Mouse (Mus musculus) MEL (cell line): ENCODE measurements around the gene Gatad2b. TPM values are rescaled to one million over a fixed set of nuclear protein-coding genes. Genes with fewer than 3 reads are reported as not detected.

Experiments used
- DNase-seq: peaks from one replicate; pipeline ENCODE4 v3.0.0; 2011; ENCODE audit warnings: low read depth, low spot score
- H3K27ac ChIP-seq: 2 replicates; pipeline ENCODE4 v1.5.1; 2012; ENCODE audit warnings: low read depth, mild to moderate bottlenecking, control low read depth, low read length, moderate library complexity; ENCODE audit not compliant: control insufficient read depth
- H3K27me3 ChIP-seq, 2 experiments: fragments of 150-350 bp in 1 of 2; sonication (generic) in 1 of 2; 2 replicates each; pipeline ENCODE4 v1.6.1; 2012; ENCODE audit warnings: low read length in 2 of 2, mild to moderate bottlenecking in 2 of 2, improper control_type of control experiment in 1 of 2, moderate library complexity in 1 of 2; ENCODE audit not compliant: insufficient read depth in 2 of 2, control insufficient read depth in 1 of 2
- H3K36me3 ChIP-seq, 2 experiments: 2 replicates each; pipeline ENCODE4 v1.6.1; 2012 to 2014; ENCODE audit warnings: low read length in 2 of 2, improper control_type of control experiment in 1 of 2, inconsistent platforms in 1 of 2, mild to moderate bottlenecking in 1 of 2; ENCODE audit not compliant: insufficient read depth in 2 of 2, control insufficient read depth in 1 of 2
- H3K4me1 ChIP-seq, 2 experiments: fragments of 150-350 bp in 1 of 2; sonication (generic) in 1 of 2; 2 replicates each; pipeline ENCODE4 v1.6.1; 2012; ENCODE audit warnings: low read length in 2 of 2, improper control_type of control experiment in 1 of 2, mild to moderate bottlenecking in 1 of 2; ENCODE audit not compliant: insufficient read depth in 2 of 2, control insufficient read depth in 1 of 2
- H3K4me3 ChIP-seq, 2 experiments: fragments of 150-350 bp in 1 of 2; sonication (generic) in 1 of 2; 2 replicates each; pipeline ENCODE4 v1.5.1; 2012; ENCODE audit warnings: low read depth in 2 of 2, low read length in 2 of 2, mild to moderate bottlenecking in 2 of 2, moderate library complexity in 2 of 2, control low read depth in 1 of 2, improper control_type of control experiment in 1 of 2; ENCODE audit not compliant: control insufficient read depth in 1 of 2, insufficient read depth in 1 of 2
- H3K79me2 ChIP-seq: 2 replicates; pipeline ENCODE4 v1.6.1; 2012; ENCODE audit warnings: mild to moderate bottlenecking, low read length, moderate library complexity; ENCODE audit not compliant: control insufficient read depth, poor library complexity, insufficient read depth
- H3K9ac ChIP-seq: 2 replicates; pipeline ENCODE4 v1.6.1; 2012; ENCODE audit warnings: low read depth, mild to moderate bottlenecking, control low read depth, low read length, moderate library complexity; ENCODE audit not compliant: control insufficient read depth, poor library complexity, severe bottlenecking
- H3K9me3 ChIP-seq: fragments of 150-350 bp; sonication (generic); replicated peaks from 2 replicates; pipeline ENCODE4 v1.6.1; 2012; ENCODE audit warnings: mild to moderate bottlenecking, low read length, improper control_type of control experiment, moderate library complexity; ENCODE audit not compliant: insufficient read depth
- BHLHE40 ChIP-seq: IDR thresholded peaks from 2 replicates; pipeline ENCODE4 v1.6.1; 2012; ENCODE audit warnings: low read depth, mild to moderate bottlenecking, inconsistent platforms, low read length, improper control_type of control experiment, borderline replicate concordance
- CHD2 ChIP-seq: IDR thresholded peaks from 2 replicates; pipeline ENCODE4 v1.6.1; 2011; ENCODE audit warnings: low read length, improper control_type of control experiment
- E2F4 ChIP-seq: IDR thresholded peaks from 2 replicates; pipeline ENCODE4 v1.6.1; 2011; ENCODE audit warnings: low read depth, low read length, improper control_type of control experiment, borderline replicate concordance
- ELF1 ChIP-seq: IDR thresholded peaks from 2 replicates; pipeline ENCODE4 v1.6.1; 2014; ENCODE audit warnings: low read depth, mild to moderate bottlenecking, inconsistent platforms, low read length, improper control_type of control experiment, moderate library complexity
- GABPA ChIP-seq: IDR thresholded peaks from 2 replicates; pipeline ENCODE4 v1.6.1; 2012; ENCODE audit warnings: low read depth, mild to moderate bottlenecking, inconsistent platforms, low read length, improper control_type of control experiment, moderate library complexity
- GATA1 ChIP-seq: IDR thresholded peaks from 2 replicates; pipeline ENCODE4 v1.6.1; 2011; ENCODE audit warnings: low read depth, low read length, improper control_type of control experiment
- HCFC1 ChIP-seq: IDR thresholded peaks from 2 replicates; pipeline ENCODE4 v1.6.1; 2012; ENCODE audit warnings: low read depth, mild to moderate bottlenecking, inconsistent platforms, low read length, improper control_type of control experiment, moderate library complexity
- KAT2A ChIP-seq: conservative IDR thresholded peaks from 2 replicates; pipeline ENCODE4 v1.6.1; 2012; ENCODE audit warnings: low read depth, low read length, improper control_type of control experiment, inconsistent platforms
- MAX ChIP-seq: IDR thresholded peaks from 2 replicates; pipeline ENCODE4 v1.6.1; 2011; ENCODE audit warnings: low read length, improper control_type of control experiment
- MAZ ChIP-seq: IDR thresholded peaks from 2 replicates; pipeline ENCODE4 v1.6.1; 2012; ENCODE audit warnings: low read depth, mild to moderate bottlenecking, inconsistent platforms, low read length, improper control_type of control experiment
- MEF2A ChIP-seq: IDR thresholded peaks from 2 replicates; pipeline ENCODE4 v1.6.1; 2014; ENCODE audit warnings: low read depth, mild to moderate bottlenecking, inconsistent platforms, low read length, improper control_type of control experiment; ENCODE audit not compliant: poor library complexity, insufficient replicate concordance, severe bottlenecking; ENCODE audit errors: extremely low read depth
- MYB ChIP-seq: IDR thresholded peaks from 2 replicates; pipeline ENCODE4 v1.6.1; 2011; ENCODE audit warnings: mild to moderate bottlenecking, low read depth, low read length, improper control_type of control experiment
- MYC ChIP-seq: IDR thresholded peaks from 2 replicates; pipeline ENCODE4 v1.6.1; 2011; ENCODE audit warnings: low read depth, mild to moderate bottlenecking, low read length, improper control_type of control experiment, moderate library complexity
- NELFE ChIP-seq: IDR thresholded peaks from 2 replicates; pipeline ENCODE4 v1.6.1; 2011; ENCODE audit warnings: low read depth, low read length, improper control_type of control experiment
- NRF1 ChIP-seq: IDR thresholded peaks from 2 replicates; pipeline ENCODE4 v1.6.1; 2014; ENCODE audit warnings: low read depth, mild to moderate bottlenecking, inconsistent platforms, low read length, improper control_type of control experiment, moderate library complexity; ENCODE audit not compliant: poor library complexity, insufficient read depth, severe bottlenecking
- POLR2AphosphoS2 ChIP-seq: IDR thresholded peaks from 2 replicates; pipeline ENCODE4 v1.6.1; 2011; ENCODE audit warnings: low read length, improper control_type of control experiment
- RAD21 ChIP-seq: IDR thresholded peaks from 2 replicates; pipeline ENCODE4 v1.6.1; 2011; ENCODE audit warnings: mild to moderate bottlenecking, low read depth, low read length, improper control_type of control experiment
- SIN3A ChIP-seq: IDR thresholded peaks from 2 replicates; pipeline ENCODE4 v1.6.1; 2012; ENCODE audit warnings: low read length, improper control_type of control experiment, inconsistent platforms
- TBP ChIP-seq: IDR thresholded peaks from 2 replicates; pipeline ENCODE4 v1.8.0; 2011; ENCODE audit warnings: low read depth, low read length, improper control_type of control experiment
- UBTF ChIP-seq: IDR thresholded peaks from 2 replicates; pipeline ENCODE4 v1.6.1; 2012; ENCODE audit warnings: low read depth, mild to moderate bottlenecking, inconsistent platforms, low read length, improper control_type of control experiment, moderate library complexity, borderline replicate concordance; ENCODE audit not compliant: insufficient read depth
- USF1 ChIP-seq: IDR thresholded peaks from 2 replicates; pipeline ENCODE4 v1.6.1; 2014; ENCODE audit warnings: low read depth, mild to moderate bottlenecking, inconsistent platforms, low read length, improper control_type of control experiment, moderate library complexity
- USF2 ChIP-seq, 2 experiments: IDR thresholded peaks; 2 replicates each; pipeline ENCODE4 v1.6.1; 2011 to 2012; ENCODE audit warnings: improper control_type of control experiment in 2 of 2, low read length in 2 of 2, borderline replicate concordance in 1 of 2, inconsistent platforms in 1 of 2, low read depth in 1 of 2, mild to moderate bottlenecking in 1 of 2; ENCODE audit not compliant: insufficient read depth in 1 of 2
- ZC3H11A ChIP-seq: IDR thresholded peaks from 2 replicates; pipeline ENCODE4 v1.6.1; 2012; ENCODE audit warnings: low read depth, mild to moderate bottlenecking, inconsistent platforms, low read length, improper control_type of control experiment
- ZKSCAN1 ChIP-seq: IDR thresholded peaks from 2 replicates; pipeline ENCODE4 v1.6.1; 2012; ENCODE audit warnings: low read depth, mild to moderate bottlenecking, inconsistent platforms, low read length, improper control_type of control experiment, moderate library complexity
- polyA plus RNA-seq, 2 experiments: library from polyadenylated mRNA; stranded (reverse) in 1 of 2; unstranded in 1 of 2; fragments of >175 nt in 1 of 2; fragments of >200 nt in 1 of 2; gene quantifications; 2 replicates each; pipeline versions ENCODE4 v1.2.1 to v1.2.4; 2012; ENCODE audit warnings: low replicate concordance in 2 of 2, low read depth in 1 of 2; ENCODE audit not compliant: insufficient read length in 2 of 2, insufficient read depth in 1 of 2, missing spikeins in 1 of 2
- total RNA-seq: library from RNA; depleted of rRNA; stranded (reverse); fragments of 300-350 nt; gene quantifications from 2 replicates; pipeline ENCODE4 v1.2.3, GENCODE M21; 2012

Gatad2b gene
- total and polyA plus RNA-seq, 3 experiments, result 9.1 to 37.6 TPM; not detected in 1

- no peak for DNase-seq
- TF ChIP-seq KAT2A (no peak), E2F4 (no peak), NELFE (no peak), MEF2A (no peak), ZC3H11A (no peak), USF2 (IDR thresholded peaks at IDR 0.05; ENCODE audit: borderline replicate concordance in 1 of 2, insufficient read depth in 1 of 2, low read depth in 1 of 2, low read length in 2 of 2) (no peak), MAZ (no peak), TBP (no peak), NRF1 (no peak)
- H3K27me3 ChIP-seq, result no peaks in the 10 kb centered on the region
- H3K9ac ChIP-seq, result no peak overlapping the region
- no peaks in the 10 kb centered on the region for H3K79me2 ChIP-seq
- H3K9me3 ChIP-seq, result no peaks in the 10 kb centered on the region
- peaks cover 0 to 5% of the 10 kb centered on the region in 2 experiments; a peak in 2 of 4 replicates for H3K36me3 ChIP-seq
- H3K4me1 ChIP-seq, result peaks cover 7 to 18% of the 10 kb centered on the region in 2 experiments
- H3K27ac ChIP-seq, result no peak overlapping the region
- H3K4me3 ChIP-seq, result no peak overlapping the region
These were observed 76.1 kb downstream of the Gatad2b start for GRCm38 (mm10) chr3:90369041-90369440.

GRCm38 (mm10) chr3:90371857-90372256 lies 78.9 kb downstream of the Gatad2b start:
- no peak for DNase-seq
- TF ChIP-seq MYC, result no peak
- TF ChIP-seq NRF1, result no peak
- no peak for TF ChIP-seq USF1
- no peak for TF ChIP-seq MYB
- TF ChIP-seq CHD2, result no peak
- no peak for TF ChIP-seq SIN3A
- no peak for TF ChIP-seq MAX
- TF ChIP-seq HCFC1, result no peak
- TF ChIP-seq ELF1, result no peak
- TF ChIP-seq GABPA, result no peak
- TF ChIP-seq ZKSCAN1, result no peak
- TF ChIP-seq RAD21, result no peak
- TF ChIP-seq UBTF, result no peak
- TF ChIP-seq BHLHE40, result no peak
- no peak for TF ChIP-seq POLR2AphosphoS2
- no peak for TF ChIP-seq GATA1
- Histone ChIP-seq H3K79me2 (no peaks in the 10 kb centered on the region), H3K4me3 (no peak overlapping the region), H3K9me3 (no peaks in the 10 kb centered on the region), H3K9ac (no peak overlapping the region), H3K4me1 (peaks cover 4 to 11% of the 10 kb centered on the region in 2 experiments), H3K27ac (no peak overlapping the region), H3K36me3 (peaks cover 0 to 1% of the 10 kb centered on the region in 2 experiments; a peak in 1 of 4 replicates), H3K27me3 (no peaks in the 10 kb centered on the region)
